Mouse (Mus musculus) central nervous system, embryonic 11.5 days (tissue): ENCODE data around the gene Mmp8. TPM values are rescaled to one million over a fixed set of nuclear protein-coding genes. Genes with fewer than 3 reads are reported as not detected.

Experiments used
- polyA plus RNA-seq: library from polyadenylated mRNA; depleted of rRNA; stranded (reverse); fragments of >200 nt; gene quantifications from 2 replicates; pipeline ENCODE4 v1.2.3, GENCODE M21; 2012; rRNA removed

The Mmp8 gene
- polyA plus RNA-seq = 0.02 and 0.10 TPM in 2 replicates

DNA sequence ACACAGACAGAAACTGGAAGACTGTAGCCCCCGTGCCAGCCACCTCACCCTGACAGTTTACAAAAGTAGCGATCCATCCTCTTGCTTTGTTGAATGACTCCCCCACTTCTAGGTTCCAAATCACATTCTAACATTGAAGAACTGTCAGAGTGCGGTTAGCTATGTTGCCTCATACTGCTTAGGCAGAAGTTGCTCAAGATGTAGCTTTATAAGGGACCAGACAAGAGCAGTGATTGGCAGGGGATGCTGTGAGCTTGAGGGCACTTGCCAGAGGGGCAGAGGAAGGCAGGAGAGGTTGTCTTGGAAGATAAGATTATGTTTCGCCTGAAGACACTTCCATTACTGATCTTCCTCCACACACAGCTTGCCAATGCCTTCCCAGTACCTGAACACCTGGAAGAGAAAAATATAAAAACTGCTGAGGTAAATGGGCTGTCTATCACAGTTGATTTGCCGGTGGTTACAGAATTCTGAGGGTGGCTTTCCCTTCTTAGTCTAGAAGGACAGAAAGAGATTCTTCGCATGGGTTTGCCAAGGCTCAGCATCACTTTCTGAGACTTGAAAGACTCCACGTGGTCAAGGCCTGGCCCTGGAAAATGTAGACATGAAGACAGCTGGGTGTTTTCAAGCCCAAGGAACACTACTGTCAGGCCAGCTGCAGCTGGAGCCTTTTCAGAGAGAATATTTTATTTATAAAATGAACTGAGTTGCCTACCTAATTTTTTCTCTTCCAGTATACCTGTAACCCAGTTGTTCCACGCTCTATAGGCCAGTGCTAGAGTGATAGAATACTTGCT is at the start of gene Mmp8:
Gene Mmp8 (plus strand): TSS at position 236 of the 797 bp plus-strand sequence.

DNA sequence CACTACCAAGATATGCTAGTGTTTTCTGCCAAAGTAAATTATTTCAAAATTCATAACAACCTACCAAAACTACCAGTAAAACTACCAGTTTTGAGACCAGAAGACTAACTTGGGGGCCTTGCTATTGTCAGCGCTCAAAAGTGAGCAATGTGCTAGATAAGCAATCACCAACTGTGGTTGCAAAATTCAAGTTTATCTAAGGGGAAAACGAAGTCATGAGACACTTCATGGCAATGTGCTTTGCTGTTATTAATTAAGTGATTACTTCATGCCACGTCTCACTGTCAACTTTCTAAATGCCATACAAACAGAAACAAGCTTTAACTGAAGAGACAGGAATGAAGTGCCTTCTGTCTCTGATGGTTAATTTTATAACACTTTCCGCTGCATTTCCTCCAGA is 12.9 kb downstream of the Mmp8 start, which contains the start of gene Mmp27:
Gene Mmp27 (plus strand): TSS at position 235 of the 400 bp plus-strand sequence.

Other genes starting within 250 kb of the Mmp8 start
- gene Mmp12, start 214.1 kb upstream of the Mmp8 start, polyA plus RNA-seq = not detected in 2 replicates
- not detected in 2 replicates for gene Mmp1b, start 170.4 kb upstream of the Mmp8 start, polyA plus RNA-seq
- gene Mmp3, start 112.6 kb upstream of the Mmp8 start, polyA plus RNA-seq = not detected in 2 replicates
- not detected in 2 replicates for gene Mmp10, start 56.1 kb upstream of the Mmp8 start, polyA plus RNA-seq
- not detected in 2 replicates for gene Mmp27, start 12.9 kb downstream of the Mmp8 start, polyA plus RNA-seq
- gene Mmp20, start 69.8 kb downstream of the Mmp8 start, polyA plus RNA-seq = not detected in 2 replicates
- gene Mmp7, start 133.6 kb downstream of the Mmp8 start, polyA plus RNA-seq = not detected in 2 replicates
- 38.3 and 68.0 TPM in 2 replicates for gene Tmem123, start 205.6 kb downstream of the Mmp8 start, polyA plus RNA-seq